Mouse (Mus musculus) mammary gland, adult 2 months (tissue): Measurements from ENCODE around the gene Fev. TPM values are rescaled to one million over a fixed set of nuclear protein-coding genes. Genes with fewer than 3 reads are reported as not detected.

Experiments used
- polyA plus RNA-seq: library from polyadenylated mRNA; depleted of rRNA; stranded (reverse); fragments of >200 nt; gene quantifications from 2 replicates; pipeline ENCODE4 v1.2.3, GENCODE M21; 2012; ENCODE audit warnings: low replicate concordance; rRNA removed

Gene Fev
- not detected in 2 replicates for polyA plus RNA-seq

DNA sequence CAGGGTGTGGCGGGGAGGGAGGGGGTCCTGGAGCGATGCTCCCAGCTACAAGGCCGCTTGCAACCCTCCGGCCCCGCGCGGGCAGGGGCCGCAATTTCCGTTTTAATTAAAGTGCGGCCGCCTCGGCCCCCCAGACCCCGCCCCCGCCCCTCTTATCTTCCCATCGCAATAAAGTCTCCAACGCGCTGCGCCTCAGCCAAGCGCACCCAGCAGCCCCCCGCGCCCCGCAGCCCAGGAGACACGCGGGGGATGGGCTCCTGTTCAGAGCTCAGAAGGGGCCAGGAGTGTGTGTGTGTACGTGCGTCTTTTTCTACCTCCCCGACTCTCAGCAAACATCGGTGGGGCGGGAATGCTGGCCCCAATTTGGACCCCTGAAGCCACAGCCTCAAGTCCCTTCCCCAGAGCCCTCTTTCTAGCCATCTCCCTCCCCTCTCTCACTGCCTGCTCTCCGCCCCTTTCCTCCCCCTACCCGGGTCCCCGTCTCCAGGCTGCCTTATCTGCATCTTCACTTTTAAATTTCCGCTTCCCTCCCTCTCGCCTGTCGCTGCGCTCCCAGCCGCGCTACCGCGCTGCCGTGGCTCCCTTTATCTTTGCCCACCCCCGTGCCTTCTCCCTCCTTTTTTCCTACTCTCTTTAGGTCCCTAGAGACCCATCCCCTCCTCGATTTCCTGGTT lies at the start of gene Fev:
TSS of gene Fev (minus strand) at position 51 of the 674 bp plus-strand sequence.

DNA sequence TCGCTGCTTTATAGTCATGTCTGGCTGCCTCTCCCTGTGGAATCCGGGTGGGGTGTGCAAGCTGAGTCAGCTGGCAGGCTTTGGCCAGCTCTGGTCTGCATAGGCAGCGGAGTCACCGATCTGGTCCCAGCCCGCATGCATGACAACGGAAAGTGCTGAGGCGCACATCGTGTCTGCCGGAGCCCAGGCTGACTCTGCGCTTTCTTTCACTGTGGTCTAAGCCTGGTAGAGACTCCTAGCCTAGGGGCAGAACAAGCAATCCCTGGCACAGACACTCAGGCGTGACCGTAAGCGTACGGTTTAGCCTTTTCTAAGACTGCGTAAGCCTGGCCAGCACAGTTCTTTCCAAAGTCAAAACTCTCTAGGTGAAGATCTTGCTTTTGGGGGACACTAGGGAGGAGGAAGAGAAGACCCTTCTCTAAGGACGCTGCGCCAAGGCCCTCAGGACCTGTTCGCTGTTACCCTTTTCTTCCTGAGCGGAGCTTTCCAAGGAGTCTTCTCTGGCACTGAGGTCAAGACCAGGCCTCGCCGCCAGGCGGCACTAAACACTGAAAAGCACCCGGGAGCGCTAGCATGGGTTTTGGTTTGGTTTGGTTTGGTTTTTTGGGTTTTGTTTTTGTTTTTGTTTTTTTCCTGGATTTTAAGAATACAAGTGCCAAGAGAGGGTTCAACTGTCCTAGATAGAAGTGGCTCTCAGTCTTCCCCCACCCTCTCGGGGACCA lies 8.1 kb upstream of the Fev start, which contains the start of gene Cryba2:
TSS of gene Cryba2 (minus strand) at position 10 of the 722 bp plus-strand sequence.

DNA sequence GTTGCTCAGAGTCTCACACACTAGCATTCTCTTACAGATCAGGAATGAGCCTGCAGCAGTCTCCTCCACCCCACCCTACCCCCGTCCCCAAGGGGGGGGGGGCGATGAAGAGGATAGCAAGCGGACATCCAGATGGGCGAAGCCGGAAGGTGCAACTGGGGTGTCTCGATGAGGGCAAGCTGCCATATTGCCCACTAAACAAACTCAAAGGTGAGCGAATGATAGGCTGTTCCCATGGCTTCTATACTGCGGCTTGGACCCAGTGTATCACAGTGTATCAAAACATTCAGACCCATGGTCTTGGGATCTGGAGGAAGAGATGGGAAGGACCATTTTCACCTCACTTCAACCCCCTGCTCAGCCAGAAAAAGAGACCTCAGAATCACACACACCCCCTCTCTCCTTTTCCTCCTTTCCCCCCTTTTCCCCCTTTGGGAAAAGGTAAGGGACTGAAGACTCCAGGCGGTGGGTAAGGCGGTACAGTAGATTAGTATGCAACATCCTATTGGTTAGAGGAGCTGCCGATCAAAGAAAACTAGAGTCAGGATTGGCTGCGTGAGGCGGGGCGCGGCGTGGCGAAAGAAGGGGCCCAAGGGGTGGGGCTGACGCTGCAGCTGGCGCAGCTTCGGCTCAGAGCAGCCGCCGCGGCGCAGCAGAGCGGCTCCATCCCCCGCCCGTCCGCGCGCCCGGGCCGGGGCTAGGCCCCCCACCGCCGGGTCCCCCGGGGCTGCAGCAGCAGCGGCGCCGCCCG lies 30.7 kb downstream of the Fev start, which contains the start of gene Cdk5r2:
TSS of gene Cdk5r2 (plus strand) at position 629 of the 751 bp plus-strand sequence.

Other genes starting within 250 kb of the Fev start
- gene Ttll4, start 223.7 kb downstream of the Fev start, polyA plus RNA-seq, result 18.3 and 26.3 TPM in 2 replicates
- 20.0 and 31.0 TPM in 2 replicates for gene Cyp27a1, start 171.8 kb downstream of the Fev start, polyA plus RNA-seq
- gene Prkag3, start 136.2 kb downstream of the Fev start, polyA plus RNA-seq, result 0.22 and 22.5 TPM in 2 replicates
- 2.4 and 5.8 TPM in 2 replicates for gene Wnt6, start 113.5 kb downstream of the Fev start, polyA plus RNA-seq
- gene Wnt10a, start 93.9 kb downstream of the Fev start, polyA plus RNA-seq, result 2.9 and 5.3 TPM in 2 replicates
- 0.08 TPM in 1 of 2 replicates, not detected in the other for gene Cdk5r2, start 30.5 kb downstream of the Fev start, polyA plus RNA-seq
- 0.22 TPM in 1 of 2 replicates, not detected in the other for gene Cryba2, start 7.7 kb upstream of the Fev start, polyA plus RNA-seq
- not detected in 2 replicates for gene Cfap65, start 50.2 kb upstream of the Fev start, polyA plus RNA-seq
- gene Ihh, start 66.3 kb upstream of the Fev start, polyA plus RNA-seq, result 0.14 and 0.22 TPM in 2 replicates
- gene Nhej1, start 239.8 kb upstream of the Fev start, polyA plus RNA-seq, result 2.6 and 5.6 TPM in 2 replicates
- 0.76 and 0.80 TPM in 2 replicates for gene Slc23a3, start 248.5 kb upstream of the Fev start, polyA plus RNA-seq